Mouse (Mus musculus) gastrocnemius, adult 18-20 months (tissue): ENCODE measurements around the gene Fgf9. TPM values are rescaled to one million over a fixed set of nuclear protein-coding genes. Genes with fewer than 3 reads are reported as not detected.

ENCODE experiments used
- DNase-seq: peaks from one replicate; pipeline ENCODE4 v3.0.0; 2021; ENCODE audit warnings: low spot score
- total RNA-seq, 2 experiments: library from RNA; stranded (reverse); gene quantifications; 2 replicates each; pipeline ENCODE4 v1.2.3; 2021

Gene Fgf9
- total RNA-seq, 2 experiments from 2014 or later, result 0.57 to 2.5 TPM

DNA sequence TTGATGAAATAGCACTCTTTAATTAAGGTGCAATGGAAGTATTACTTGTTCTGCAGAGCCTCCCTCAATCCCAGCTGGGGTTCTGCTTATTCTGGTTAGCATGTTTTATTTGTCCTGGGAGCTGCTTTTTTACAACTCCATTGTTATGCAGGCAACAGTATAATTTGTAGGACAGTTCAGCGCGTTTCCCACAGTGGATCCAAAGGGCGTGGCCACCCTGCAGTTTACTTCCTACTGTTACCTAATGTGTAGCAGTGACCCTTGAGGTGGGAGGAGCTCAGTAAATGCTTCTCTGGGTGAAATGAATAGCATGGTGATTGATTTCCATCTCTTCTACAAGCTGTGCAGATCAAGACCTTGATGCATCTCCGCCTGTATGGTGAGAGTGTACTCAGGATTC lies 17.0 kb downstream of the Fgf9 start:
- no peak for DNase-seq

GRCm38 (mm10) chr14:58089486-58089885 lies 19.1 kb downstream of the Fgf9 start:
- DNase-seq, result no peak

DNA sequence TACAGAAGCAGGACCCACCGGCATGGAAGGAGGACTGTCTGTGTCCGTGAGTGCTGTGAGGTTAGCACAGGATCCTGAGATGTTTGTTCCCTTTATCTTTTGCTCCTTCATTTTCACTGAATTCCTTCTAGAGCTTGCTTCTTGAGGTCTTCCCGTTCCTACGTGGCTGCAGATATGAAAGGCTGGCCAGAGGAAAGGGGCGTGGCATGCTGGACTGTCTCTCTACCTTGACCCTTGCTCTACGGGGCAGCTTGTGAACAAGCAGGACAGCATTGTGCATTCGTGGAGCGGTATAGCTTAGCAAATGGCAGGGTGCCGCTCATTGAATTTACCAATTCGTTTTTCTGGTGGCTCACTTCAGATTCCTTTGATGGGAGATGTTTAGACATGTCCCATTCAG lies 21.0 kb downstream of the Fgf9 start:
- DNase-seq, result no peak

DNA sequence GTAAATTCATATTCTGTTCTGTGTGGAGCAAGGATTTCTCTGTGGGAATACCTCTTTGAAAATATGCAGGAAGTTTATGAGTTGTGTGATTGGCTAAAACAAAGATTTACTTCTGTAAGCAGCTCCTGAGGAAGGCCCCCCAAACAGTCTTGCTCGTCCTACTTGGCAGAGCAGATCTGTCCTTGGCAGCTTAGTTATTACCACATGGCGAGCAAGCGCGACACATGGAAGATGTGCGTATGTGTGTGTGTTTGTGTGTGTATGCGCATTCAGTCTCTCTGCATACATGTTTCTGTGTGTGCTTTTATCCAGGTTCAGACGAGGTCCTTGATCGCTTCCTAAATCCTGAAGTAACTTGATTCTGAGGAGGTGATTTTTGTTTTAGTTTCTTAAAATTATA lies 29.3 kb downstream of the Fgf9 start:
- no peak for DNase-seq

GRCm38 (mm10) chr14:58101298-58101697 lies 31.0 kb downstream of the Fgf9 start:
- no peak for DNase-seq

DNA sequence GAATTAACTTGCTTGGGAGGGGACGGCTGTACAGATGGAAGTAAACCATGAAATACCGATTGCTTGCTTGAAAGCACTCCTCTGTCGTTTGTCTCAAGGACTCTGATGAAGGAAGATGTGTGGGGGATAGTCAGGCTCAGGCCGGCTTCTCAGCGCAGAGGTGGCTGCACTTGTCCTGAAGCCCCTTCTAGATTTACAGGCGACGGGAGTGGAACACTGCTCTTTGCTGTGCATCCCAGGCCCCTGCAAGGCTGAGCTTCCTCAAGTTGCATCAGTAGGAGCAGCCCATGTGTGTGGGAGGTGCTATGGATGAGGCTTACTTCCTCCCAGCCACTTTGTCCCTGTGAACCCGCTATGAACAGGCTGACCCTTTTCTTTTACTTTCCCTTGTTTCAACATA lies 33.9 kb downstream of the Fgf9 start:
- DNase-seq, result no peak

DNA sequence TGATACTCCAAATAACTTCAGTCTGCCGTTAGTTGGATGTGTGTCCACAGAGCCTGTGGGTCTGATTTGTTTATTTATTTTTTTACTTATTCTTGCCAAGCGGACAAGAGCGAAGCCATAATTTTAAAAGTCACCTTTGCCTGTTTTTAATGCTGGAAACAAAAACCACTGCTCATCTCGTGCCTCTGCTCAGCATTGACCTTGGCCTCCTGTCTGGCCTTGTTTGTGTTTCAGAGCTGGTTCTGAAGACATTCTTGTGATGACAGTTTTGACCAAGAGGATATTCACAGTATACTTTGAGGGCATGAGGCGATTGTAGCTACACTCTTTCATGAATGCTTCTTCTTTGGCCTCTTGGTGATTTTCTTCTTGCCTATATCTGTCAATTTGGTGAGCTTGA lies 35.2 kb downstream of the Fgf9 start:
- DNase-seq, result no peak

DNA sequence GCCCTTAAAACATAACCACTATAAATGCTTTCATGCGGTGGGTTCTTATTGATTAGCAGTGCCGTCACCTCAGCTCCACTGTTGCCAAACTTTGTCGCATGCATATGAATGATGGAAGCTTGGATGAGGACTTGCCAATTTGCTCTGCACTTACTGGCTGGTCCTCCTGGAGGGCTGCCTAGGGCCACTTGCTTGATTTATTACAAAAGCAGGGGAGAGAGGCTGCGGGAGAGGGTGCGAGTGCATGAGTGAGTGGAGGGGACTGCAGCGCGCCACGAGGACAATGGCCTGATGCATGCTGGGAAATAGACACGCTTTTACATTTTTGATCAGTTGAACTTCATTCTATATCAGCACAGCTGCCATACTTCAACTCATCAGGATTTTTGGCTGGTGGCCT lies 39.3 kb downstream of the Fgf9 start:
- DNase-seq, result no peak

DNA sequence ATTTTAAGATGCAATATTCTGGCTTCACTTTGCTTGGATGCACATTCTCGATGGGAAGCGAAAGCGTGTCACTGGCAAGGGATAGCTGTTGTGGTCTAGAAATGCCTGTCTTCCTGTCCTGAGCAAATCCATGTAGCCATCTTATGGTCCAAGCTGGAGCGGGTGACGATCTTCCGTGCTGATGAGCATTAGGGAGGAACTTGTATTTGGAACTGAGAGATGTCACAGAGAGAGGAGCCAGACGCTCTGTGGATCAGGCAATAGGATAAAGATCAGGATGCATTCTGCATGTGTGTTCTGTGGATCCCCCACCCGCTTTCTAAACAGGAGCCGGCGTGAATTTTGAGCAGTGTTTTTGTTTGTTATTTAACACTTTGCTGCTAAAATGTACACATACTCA lies 41.2 kb downstream of the Fgf9 start:
- DNase-seq, result no peak

- DNase-seq, result no peak
Observed at GRCm38 (mm10) chr14:58112341-58112740, 42.0 kb downstream of the Fgf9 start.

- DNase-seq, result no peak
Observed at GRCm38 (mm10) chr14:58113180-58113579, 42.8 kb downstream of the Fgf9 start.

GRCm38 (mm10) chr14:58114146-58114545 lies 43.8 kb downstream of the Fgf9 start:
- no peak for DNase-seq

- DNase-seq, result no peak
Observed at GRCm38 (mm10) chr14:58124625-58125024, 54.3 kb downstream of the Fgf9 start.

DNA sequence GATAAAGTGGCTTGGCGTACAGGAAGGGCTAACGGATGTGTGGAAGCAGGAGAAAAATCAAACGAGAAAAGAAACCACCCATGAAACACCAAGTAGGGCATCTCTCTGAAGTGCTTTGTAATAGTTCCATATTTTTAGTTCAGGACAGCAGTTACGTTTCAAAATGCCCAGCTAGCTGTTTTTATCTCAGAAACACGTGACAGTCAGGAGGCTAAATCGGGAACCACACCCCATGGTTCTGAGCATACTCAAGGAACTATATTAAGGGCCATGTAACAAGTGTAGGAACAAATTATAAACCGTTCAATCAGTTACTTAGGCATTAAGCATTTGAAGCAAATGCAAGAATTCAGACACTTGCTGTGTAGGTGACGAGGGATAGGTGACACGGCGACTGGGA lies 56.2 kb downstream of the Fgf9 start:
- DNase-seq, result no peak

DNA sequence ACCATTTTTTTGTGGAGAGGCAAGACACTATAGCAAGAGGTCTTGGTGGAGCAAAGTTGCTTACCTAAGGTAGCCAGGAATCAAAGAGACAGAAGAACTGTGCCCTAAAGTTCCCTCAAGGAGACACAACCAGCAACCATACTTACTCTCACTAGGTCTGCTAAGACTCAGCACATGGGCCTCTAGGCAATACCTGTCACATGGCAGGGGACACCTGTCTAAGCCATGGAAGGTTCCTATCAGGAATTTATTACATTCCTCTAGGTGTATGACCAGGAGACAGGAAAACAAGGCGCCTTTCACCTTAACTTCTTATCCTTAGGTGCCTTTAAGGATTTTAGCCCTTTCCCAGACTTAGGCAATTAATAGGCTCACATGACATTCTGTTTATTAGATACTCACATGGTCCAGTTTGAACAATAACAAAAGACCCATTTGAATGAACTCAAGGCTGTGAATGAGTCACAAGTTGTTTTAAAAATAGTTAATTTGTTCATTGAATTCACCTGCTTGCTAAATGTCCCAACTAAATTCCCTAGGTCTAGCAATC lies 69.2 kb downstream of the Fgf9 start:
- DNase-seq, result no peak

GRCm38 (mm10) chr14:58149637-58150470 lies 79.5 kb downstream of the Fgf9 start:
- DNase-seq, result no peak

DNA sequence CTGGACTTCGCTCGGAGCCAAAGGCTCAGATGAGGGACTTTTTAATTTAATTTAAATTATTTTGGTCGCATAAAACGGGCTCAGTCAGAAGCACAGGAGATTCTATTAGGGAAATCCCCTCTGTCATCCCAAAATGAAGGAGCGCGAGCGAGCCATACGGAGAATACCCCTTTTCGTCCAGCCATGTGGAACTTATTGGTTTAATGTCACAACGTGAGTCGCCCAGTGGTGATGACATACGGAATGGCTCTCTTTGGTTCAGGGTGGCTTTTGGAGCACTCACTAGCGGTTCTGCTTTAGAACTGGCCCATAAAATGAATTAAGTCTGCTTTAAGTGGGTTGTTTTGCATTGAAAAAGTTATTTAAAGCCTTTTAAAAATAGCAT lies 80.1 kb downstream of the Fgf9 start:
- DNase-seq, result no peak

DNA sequence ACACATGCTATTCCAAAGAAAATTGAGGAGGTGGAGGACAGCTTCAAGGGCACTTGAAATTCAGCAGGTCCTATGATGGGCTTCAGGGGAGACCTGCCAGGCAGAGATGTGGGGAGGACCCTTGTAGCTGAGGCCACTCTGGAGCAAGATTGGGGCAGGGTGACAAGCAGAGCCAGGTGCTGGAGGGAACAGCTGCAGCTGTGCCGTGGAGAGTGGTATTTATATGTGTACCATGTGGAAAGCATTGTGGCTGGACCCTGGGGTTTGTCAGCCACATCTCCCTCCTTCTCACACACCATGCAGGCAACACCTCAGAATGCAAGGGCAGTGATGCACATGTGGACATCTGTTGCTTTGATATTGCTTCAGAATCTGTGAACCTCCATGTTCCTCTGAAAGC lies 81.8 kb downstream of the Fgf9 start:
- no peak for DNase-seq

- DNase-seq, result peak; percentile 3
Observed at GRCm38 (mm10) chr14:58153470-58154416, 83.4 kb downstream of the Fgf9 start.

DNA sequence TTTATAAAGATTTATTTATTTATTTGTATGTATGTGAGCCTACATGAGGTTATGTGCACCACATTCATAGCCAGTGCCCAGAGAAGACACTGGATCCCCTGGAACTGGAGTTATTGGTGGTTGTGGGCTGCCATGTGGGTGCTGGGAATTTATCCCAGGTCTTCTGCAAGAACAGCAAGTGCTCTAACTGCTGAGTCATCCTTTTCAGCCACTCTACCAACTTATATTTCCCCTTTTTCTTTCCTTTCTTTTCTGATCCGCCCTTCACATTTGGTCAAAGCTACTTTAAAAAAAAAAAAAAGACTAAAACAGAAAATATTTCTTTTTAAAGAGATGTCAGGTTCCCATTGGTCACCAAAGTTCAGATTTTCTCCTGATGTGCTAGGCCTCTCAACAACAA lies 90.3 kb downstream of the Fgf9 start:
- DNase-seq, result no peak
